Mouse (Mus musculus): ENCODE measurements at regions not wholly inside any gene's neighbourhood (a gene's known extent, or its start where the extent isn't known, plus 50 kb on each side); places are given as distances from the start of the nearest gene placed in this dataset.

GRCm38 (mm10) chr8:49533412-49534351 lies 689.9 kb upstream of the Tenm3 start:
- no peak for TF ChIP-seq CTCF (IDR thresholded peaks at IDR 0.05; ENCODE audit: borderline replicate concordance, insufficient read depth, low read length)
- TF ChIP-seq POLR2A (IDR thresholded peaks at IDR 0.05; ENCODE audit: low read depth, low read length), result no peak
